Mouse (Mus musculus): ENCODE measurements around the gene Fpr-rs4.
"Not testable (repeated sequence)": the region's sequence is repeated elsewhere in the genome, so short reads cannot be mapped to it uniquely, and the experiment has no call there.

DNA sequence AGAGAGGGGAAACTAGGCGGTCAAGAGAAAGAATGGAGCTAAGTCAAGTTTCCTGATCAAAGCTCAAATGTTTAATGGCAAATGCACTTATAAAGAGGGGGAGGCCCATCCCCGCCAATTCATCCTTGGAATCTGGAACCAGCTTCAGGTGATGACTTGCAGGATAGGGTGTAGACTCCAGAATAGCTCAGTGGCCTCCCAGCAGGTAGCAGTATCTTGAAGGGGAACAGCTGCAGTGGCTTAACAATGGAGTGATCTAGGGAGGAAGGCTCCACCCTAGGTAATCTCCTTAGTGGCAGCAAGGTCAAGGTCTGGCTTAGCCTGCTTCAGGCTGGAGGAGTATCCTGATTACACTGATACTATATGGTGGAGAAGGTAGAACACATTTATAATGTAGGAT, 40.3 kb upstream of the Fpr-rs4 start:
- TF ChIP-seq POLR2A (IDR thresholded peaks at IDR 0.05; ENCODE audit: borderline replicate concordance, control insufficient read depth, low read depth, low read length); CTCF (IDR thresholded peaks at IDR 0.05; ENCODE audit: control insufficient read depth, insufficient read depth, low read length): not testable (repeated sequence)

Measured in bone marrow, adult 2 months (tissue).